Mouse (Mus musculus) liver, adult 2 months (tissue): ENCODE data around the gene Helt.

Experiments used
- CTCF ChIP-seq: fragments of 200-500 bp; IDR thresholded peaks from 2 replicates; pipeline ENCODE4 v1.5.1; 2011; ENCODE audit warnings: low read depth, low read length, control low read depth
- POLR2A ChIP-seq: fragments of 200-500 bp; IDR thresholded peaks from 2 replicates; pipeline ENCODE4 v1.6.1; 2011; ENCODE audit warnings: low read length, control low read depth; ENCODE audit not compliant: insufficient read depth; ENCODE audit errors: extremely low read depth

DNA sequence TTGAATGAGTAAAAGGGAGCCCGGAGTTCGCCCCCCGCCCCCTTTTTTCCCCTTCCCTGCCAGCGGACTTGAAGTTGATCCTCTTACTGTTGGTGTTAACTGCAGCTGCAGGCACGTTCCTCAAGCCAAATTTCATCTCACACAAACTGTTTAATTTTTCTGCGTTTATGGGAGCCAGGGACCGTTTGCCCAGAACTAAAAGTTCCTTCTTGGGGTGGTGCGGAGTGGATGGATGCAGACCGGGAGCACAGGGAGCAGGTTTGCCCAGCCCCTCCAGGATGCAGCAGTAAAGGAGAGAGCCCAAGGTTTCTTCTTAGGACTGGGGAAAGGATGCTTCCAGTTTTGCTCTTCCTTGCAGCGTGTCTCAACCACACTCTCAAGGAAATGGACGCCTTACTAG is 2.1 kb upstream of the Helt start:
- no peak for TF ChIP-seq CTCF
- TF ChIP-seq POLR2A: no peak
